Mouse (Mus musculus) intestine, embryonic 16.5 days (tissue): Measurements from ENCODE around the gene Wipf3. TPM values are rescaled to one million over a fixed set of nuclear protein-coding genes. Genes with fewer than 3 reads are reported as not detected.

Experiments
- ATAC-seq: fragments of 200-750 bp; cut with Nextera tagmentation; 2 replicates; pipeline ENCODE4 v1.8.0; 2017; ENCODE audit warnings: moderate TSS enrichment, moderate library complexity
- H3K27ac ChIP-seq: fragments of 300-500 bp; sonication (generic); 2 replicates; pipeline ENCODE4 v1.5.1; 2014; ENCODE audit warnings: mild to moderate bottlenecking, low read length
- H3K27me3 ChIP-seq: fragments of 300-500 bp; sonication (generic); replicated peaks from 2 replicates; pipeline ENCODE4 v1.6.1; 2014; ENCODE audit warnings: low read length, control low read depth, mixed read lengths; ENCODE audit not compliant: control insufficient read depth, insufficient read depth
- H3K36me3 ChIP-seq: fragments of 300-500 bp; sonication (generic); 2 replicates; pipeline ENCODE4 v1.6.1; 2014; ENCODE audit warnings: low read length, control low read depth; ENCODE audit not compliant: control insufficient read depth, insufficient read depth
- H3K4me1 ChIP-seq: fragments of 300-500 bp; sonication (generic); 2 replicates; pipeline ENCODE4 v1.6.1; 2014; ENCODE audit warnings: low read length, control low read depth, mixed read lengths; ENCODE audit not compliant: control insufficient read depth, insufficient read depth
- H3K4me2 ChIP-seq: fragments of 300-500 bp; sonication (generic); 2 replicates; pipeline ENCODE4 v1.6.1; 2014; ENCODE audit warnings: low read depth, low read length, control low read depth
- H3K4me3 ChIP-seq: fragments of 300-500 bp; sonication (generic); 2 replicates; pipeline ENCODE4 v1.5.1; 2014; ENCODE audit warnings: mild to moderate bottlenecking, low read length
- H3K9ac ChIP-seq: fragments of 300-500 bp; sonication (generic); 2 replicates; pipeline ENCODE4 v1.6.1; 2014; ENCODE audit warnings: low read depth, low read length
- H3K9me3 ChIP-seq: fragments of 300-500 bp; sonication (generic); 2 replicates; pipeline ENCODE4 v1.6.1; 2016; ENCODE audit warnings: low read length, control low read depth; ENCODE audit not compliant: control insufficient read depth
- WGBS: fragments of 180-500 bp; shearing (Covaris S2); extraction: QIAGEN DNeasy Blood & Tissue Kit; methylation state at CpG from one replicate; pipeline ENCODE4 v1.1.7; 2014; 5-methylcytosine and 5-hydroxymethylcytosine counted together
- polyA plus RNA-seq: library from polyadenylated mRNA; unstranded; fragments of >200 nt; fragmentation: Nextera tagmentation; extraction: Ambion mirVana; gene quantifications from 2 replicates; pipeline ENCODE4 v1.2.1, GENCODE M21; 2015

Gene Wipf3
- polyA plus RNA-seq, 1 experiment from 2014 or later, result 1.7 TPM

GRCm38 (mm10) chr6:54393886-54394285 lies 35.5 kb upstream of the Wipf3 start:
- Histone ChIP-seq H3K4me2 (no peak overlapping the region), H3K4me1 (no peaks in the 10 kb centered on the region), H3K36me3 (no peaks in the 10 kb centered on the region), H3K9ac (no peak overlapping the region), H3K9me3 (no peaks in the 10 kb centered on the region), H3K4me3 (no peak overlapping the region), H3K27me3 (no peaks in the 10 kb centered on the region), H3K27ac (no peak overlapping the region)
- ATAC-seq, result no peak
- WGBS, result 64% methylated on average over 6 of the region's 6 CpGs

GRCm38 (mm10) chr6:54399194-54399923 lies 30.0 kb upstream of the Wipf3 start:
- Histone ChIP-seq H3K36me3 (no peaks in the 10 kb centered on the region), H3K4me2 (no peak overlapping the region), H3K27ac (no peak overlapping the region), H3K9me3 (no peaks in the 10 kb centered on the region), H3K4me3 (no peak overlapping the region), H3K4me1 (no peaks in the 10 kb centered on the region), H3K27me3 (no peaks in the 10 kb centered on the region), H3K9ac (no peak overlapping the region)
- no peak for ATAC-seq
- WGBS, result 50% methylated on average over 11 of the region's 11 CpGs

DNA sequence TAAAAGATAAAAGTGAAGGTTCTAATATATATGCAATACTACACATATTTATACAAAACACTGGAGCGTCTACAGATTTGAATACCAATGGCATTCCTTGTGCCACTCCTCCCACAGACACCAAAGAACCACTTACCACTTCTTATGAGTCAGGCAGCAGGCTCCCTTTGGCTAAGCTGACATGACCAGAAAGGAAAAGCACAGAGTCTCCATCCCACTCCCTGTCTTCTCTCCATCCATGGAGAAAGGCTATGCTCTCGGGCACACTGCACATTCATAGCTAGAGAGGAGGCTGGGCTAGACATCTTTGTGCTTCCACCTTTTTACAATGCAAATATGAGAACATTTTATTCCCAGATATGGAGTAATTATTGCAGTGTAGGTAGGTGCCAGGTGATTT lies 27.9 kb upstream of the Wipf3 start:
- ATAC-seq, result no peak
- no peaks in the 10 kb centered on the region for H3K27me3 ChIP-seq
- no peak overlapping the region for H3K4me2 ChIP-seq
- no peaks in the 10 kb centered on the region for H3K4me1 ChIP-seq
- no peaks in the 10 kb centered on the region for H3K36me3 ChIP-seq
- H3K4me3 ChIP-seq, result no peak overlapping the region
- H3K27ac ChIP-seq, result no peak overlapping the region
- no peak overlapping the region for H3K9ac ChIP-seq
- H3K9me3 ChIP-seq, result no peaks in the 10 kb centered on the region
- 81% methylated on average over 2 of the region's 2 CpGs for WGBS

DNA sequence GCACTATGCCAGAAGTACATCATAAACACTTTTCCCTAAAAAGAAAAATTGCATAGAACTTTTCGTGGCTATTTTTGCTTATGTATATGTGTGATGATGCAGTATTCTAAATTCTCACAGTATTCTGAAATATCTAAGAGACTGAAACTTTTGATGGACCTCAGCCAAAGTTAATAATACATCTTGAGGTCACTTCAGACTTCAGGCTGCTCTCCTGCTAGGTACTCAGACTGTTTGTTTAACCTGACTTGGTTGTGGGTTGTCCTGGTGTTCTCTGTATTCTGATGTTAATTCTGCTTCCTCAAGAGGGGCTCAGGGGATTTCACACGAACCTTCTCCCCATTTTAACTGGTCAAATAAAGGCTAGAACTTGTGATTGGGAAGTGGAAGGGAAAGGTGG lies 24.5 kb upstream of the Wipf3 start:
- no peak overlapping the region for H3K27ac ChIP-seq

GRCm38 (mm10) chr6:54406116-54406515 lies 23.3 kb upstream of the Wipf3 start:
- Histone ChIP-seq H3K27ac (no peak overlapping the region), H3K9ac (no peak overlapping the region), H3K9me3 (no peaks in the 10 kb centered on the region), H3K27me3 (no peaks in the 10 kb centered on the region), H3K4me3 (no peak overlapping the region), H3K4me2 (no peak overlapping the region), H3K4me1 (peaks cover 4% of the 10 kb centered on the region; the same call in 1 of the 2 replicates), H3K36me3 (no peaks in the 10 kb centered on the region)
- ATAC-seq, result no peak
- 91% methylated on average over 5 of the region's 5 CpGs for WGBS

More for the DNA sequence above, 24.5 kb upstream of the Wipf3 start:
- Histone ChIP-seq H3K36me3 (no peaks in the 10 kb centered on the region), H3K9me3 (no peaks in the 10 kb centered on the region), H3K9ac (no peak overlapping the region), H3K4me3 (no peak overlapping the region), H3K4me2 (no peak overlapping the region), H3K27me3 (no peaks in the 10 kb centered on the region), H3K4me1 (peaks cover 4% of the 10 kb centered on the region; the same call in 1 of the 2 replicates)
- 51% methylated on average over 2 of the region's 2 CpGs for WGBS
- ATAC-seq, result no peak

- peak; percentile 78 for ATAC-seq
- 33% methylated on average over 6 of the region's 6 CpGs for WGBS
Measured at GRCm38 (mm10) chr6:54409271-54409670, 20.1 kb upstream of the Wipf3 start.

GRCm38 (mm10) chr6:54410451-54410850 lies 19.0 kb upstream of the Wipf3 start:
- no peak for ATAC-seq
- no peaks in the 10 kb centered on the region for H3K27me3 ChIP-seq
- H3K4me2 ChIP-seq, result no peak overlapping the region

More at GRCm38 (mm10) chr6:54409271-54409670, 20.1 kb upstream of the Wipf3 start:
- H3K27ac ChIP-seq, result no peak overlapping the region; the same call in 1 of the 2 replicates
- H3K9ac ChIP-seq, result peak overlapping the region; percentile 40; the same call in 1 of the 2 replicates
- no peaks in the 10 kb centered on the region for H3K9me3 ChIP-seq
- H3K4me1 ChIP-seq, result peaks cover 4% of the 10 kb centered on the region; the same call in 1 of the 2 replicates
- no peaks in the 10 kb centered on the region for H3K36me3 ChIP-seq
- H3K4me2 ChIP-seq, result peak overlapping the region; percentile 35; the same call in 1 of the 2 replicates
- no peaks in the 10 kb centered on the region for H3K27me3 ChIP-seq
- H3K4me3 ChIP-seq, result no peak overlapping the region

GRCm38 (mm10) chr6:54411591-54411990 lies 17.8 kb upstream of the Wipf3 start:
- WGBS, result 70% methylated on average over 8 of the region's 8 CpGs
- Histone ChIP-seq H3K27ac (no peak overlapping the region), H3K4me2 (no peak overlapping the region), H3K27me3 (no peaks in the 10 kb centered on the region), H3K9me3 (no peaks in the 10 kb centered on the region), H3K9ac (no peak overlapping the region), H3K4me1 (peaks cover 4% of the 10 kb centered on the region; the same call in 1 of the 2 replicates), H3K36me3 (no peaks in the 10 kb centered on the region), H3K4me3 (no peak overlapping the region)
- no peak for ATAC-seq

More at GRCm38 (mm10) chr6:54410451-54410850, 19.0 kb upstream of the Wipf3 start:
- Histone ChIP-seq H3K9me3 (no peaks in the 10 kb centered on the region), H3K4me3 (no peak overlapping the region), H3K36me3 (no peaks in the 10 kb centered on the region), H3K9ac (no peak overlapping the region), H3K27ac (no peak overlapping the region), H3K4me1 (peaks cover 4% of the 10 kb centered on the region; the same call in 1 of the 2 replicates)
- 67% methylated on average over 4 of the region's 4 CpGs for WGBS

GRCm38 (mm10) chr6:54412879-54413278 lies 16.5 kb upstream of the Wipf3 start:
- 91% methylated on average over 7 of the region's 7 CpGs for WGBS
- H3K9me3 ChIP-seq, result no peaks in the 10 kb centered on the region
- H3K9ac ChIP-seq, result no peak overlapping the region
- H3K4me3 ChIP-seq, result no peak overlapping the region
- H3K4me2 ChIP-seq, result no peak overlapping the region
- no peak for ATAC-seq
- peaks cover 4% of the 10 kb centered on the region; the same call in 1 of the 2 replicates for H3K4me1 ChIP-seq
- no peaks in the 10 kb centered on the region for H3K36me3 ChIP-seq
- H3K27me3 ChIP-seq, result no peaks in the 10 kb centered on the region
- H3K27ac ChIP-seq, result no peak overlapping the region
